Mouse (Mus musculus) CH12.LX (cell line): Measurements from ENCODE around the gene Flt3l.

Experiments used
- CTCF ChIP-seq, 2 experiments: IDR thresholded peaks in 1 of 2; conservative IDR thresholded peaks in 1 of 2; 2 replicates each; pipeline ENCODE4 v1.5.1; 2011 to 2012; ENCODE audit warnings: low read depth in 2 of 2, low read length in 2 of 2, improper control_type of control experiment in 1 of 2, inconsistent platforms in 1 of 2, mild to moderate bottlenecking in 1 of 2, moderate library complexity in 1 of 2
- JUND ChIP-seq: conservative IDR thresholded peaks from 2 replicates; pipeline ENCODE4 v1.6.1; 2011; ENCODE audit warnings: low read depth, low read length, improper control_type of control experiment
- MAFK ChIP-seq: IDR thresholded peaks from 2 replicates; pipeline ENCODE4 v1.6.1; 2011; ENCODE audit warnings: low read length, improper control_type of control experiment; ENCODE audit not compliant: insufficient replicate concordance
- MAX ChIP-seq: IDR thresholded peaks from 2 replicates; pipeline ENCODE4 v1.6.1; 2011; ENCODE audit warnings: low read length, improper control_type of control experiment
- MAZ ChIP-seq: IDR thresholded peaks from 2 replicates; pipeline ENCODE4 v1.6.1; 2012; ENCODE audit warnings: low read depth, mild to moderate bottlenecking, inconsistent platforms, low read length, improper control_type of control experiment, moderate library complexity
- MXI1 ChIP-seq: IDR thresholded peaks from 2 replicates; pipeline ENCODE4 v1.6.1; 2011; ENCODE audit warnings: mild to moderate bottlenecking, low read depth, low read length, improper control_type of control experiment
- NRF1 ChIP-seq: IDR thresholded peaks from 2 replicates; pipeline ENCODE4 v1.6.1; 2014; ENCODE audit warnings: low read depth, mild to moderate bottlenecking, inconsistent platforms, low read length, improper control_type of control experiment, moderate library complexity
- POLR2A ChIP-seq: IDR thresholded peaks from 2 replicates; pipeline ENCODE4 v1.6.1; 2011; ENCODE audit warnings: low read depth, mild to moderate bottlenecking, improper control_type of control experiment, low read length
- RAD21 ChIP-seq: IDR thresholded peaks from 2 replicates; pipeline ENCODE4 v1.6.1; 2011; ENCODE audit warnings: low read depth, mild to moderate bottlenecking, low read length, improper control_type of control experiment, moderate library complexity

GRCm38 (mm10) chr7:45145460-45145859 is 9.2 kb upstream of the Flt3l start:
- TF ChIP-seq MXI1, result no peak
- no peak for TF ChIP-seq NRF1
- no peak for TF ChIP-seq JUND
- TF ChIP-seq RAD21, result no peak
- TF ChIP-seq POLR2A, result no peak
- no peak for TF ChIP-seq MAFK
- no peak for TF ChIP-seq CTCF (conservative IDR thresholded peaks at IDR 0.05 in 1 of 2, IDR thresholded peaks at IDR 0.05 in 1 of 2; ENCODE audit: low read depth in 2 of 2, low read length in 2 of 2)
- no peak for TF ChIP-seq MAX
- TF ChIP-seq MAZ, result no peak
